Mouse (Mus musculus): Measurements from ENCODE around the gene Klhl28.

The Klhl28 gene

DNA sequence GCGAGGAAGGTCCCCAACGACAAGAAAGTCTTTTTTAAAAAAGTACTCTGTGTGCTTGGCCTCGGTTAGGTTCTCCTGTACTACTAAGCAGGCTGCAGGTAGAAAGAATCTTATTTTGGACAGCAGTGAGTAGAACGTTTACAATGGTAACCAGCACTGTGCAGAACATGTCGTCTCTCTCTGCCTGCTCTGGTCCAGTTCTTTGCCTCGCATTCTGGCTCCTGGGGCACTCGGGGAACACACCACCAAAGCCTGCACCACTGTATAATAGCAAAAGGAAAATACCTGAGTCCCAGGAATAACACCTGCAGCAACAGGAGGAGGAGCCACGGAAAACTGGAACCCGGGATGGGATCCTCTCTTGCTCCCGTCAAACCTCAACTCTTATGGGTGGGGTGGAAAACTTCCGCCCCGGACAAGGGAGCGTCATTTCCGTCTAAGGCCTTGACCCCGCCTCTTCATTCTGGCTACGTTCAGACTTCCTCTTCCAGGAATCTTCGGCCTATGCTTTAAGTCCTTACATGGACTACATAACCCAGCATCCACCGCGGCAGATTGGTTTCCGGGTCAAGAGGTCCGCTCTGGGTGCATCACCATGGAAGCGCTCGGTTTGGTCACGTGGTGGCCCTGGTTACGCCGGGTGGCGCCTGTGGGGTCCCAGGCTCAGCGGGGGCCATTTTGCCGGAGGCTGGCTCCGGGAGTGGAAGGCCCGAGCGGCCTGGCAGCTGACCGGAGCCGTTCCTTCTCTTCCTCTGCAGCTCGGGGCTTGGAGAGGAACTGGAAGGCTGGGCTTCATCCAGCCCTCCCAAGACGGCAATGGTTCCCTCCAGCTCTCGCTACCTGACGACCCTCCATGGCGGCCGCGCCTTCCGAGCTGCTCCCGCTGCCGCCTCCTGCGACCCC lies at the start of gene Klhl28, which contains the start of gene Togaram1:
Klhl28 (minus strand) TSS at position 411 of the 903 bp plus-strand sequence.
Togaram1 (plus strand) TSS at position 681 of the 903 bp plus-strand sequence.
- peak; percentile 98 for DNase-seq (ENCODE audit: low read depth, low spot score)

DNA sequence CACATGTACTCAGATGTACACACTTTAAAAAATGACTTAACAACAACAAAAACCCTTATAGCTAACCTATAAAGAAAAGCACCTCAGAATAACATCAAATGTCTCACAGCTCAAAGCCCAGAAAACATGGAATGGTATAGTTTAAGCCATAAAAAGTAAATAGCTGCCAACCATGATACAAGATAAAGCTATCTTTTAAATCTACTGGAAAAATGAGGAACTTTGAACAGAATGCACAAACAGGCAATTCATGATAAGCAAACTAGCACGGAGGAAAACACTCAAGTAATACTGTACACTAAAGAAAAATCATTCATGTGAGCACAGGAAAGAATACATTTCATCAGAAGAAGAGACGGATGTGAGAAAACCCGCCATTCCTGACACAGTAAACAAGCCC lies 42.4 kb upstream of the Klhl28 start:
- DNase-seq (ENCODE audit: low read depth, low spot score): no peak

DNA sequence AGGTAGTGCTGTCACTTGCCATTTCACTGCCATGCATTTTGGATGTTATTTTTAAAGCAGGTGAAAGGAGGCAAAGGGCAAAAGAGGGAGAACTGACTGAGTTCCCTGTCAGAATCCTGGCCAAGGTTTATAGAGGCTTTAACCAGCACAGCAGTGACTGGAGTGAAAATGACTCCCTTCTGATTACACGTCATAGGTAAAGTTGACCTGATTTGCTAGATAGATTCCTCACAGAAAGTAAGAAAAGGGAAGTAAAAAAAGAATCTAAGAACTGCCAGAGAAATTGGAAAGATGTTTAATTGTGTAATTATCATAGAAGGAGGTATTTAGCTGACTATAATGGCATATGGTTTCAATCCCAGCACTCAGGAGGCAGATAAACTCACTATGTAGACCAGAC lies 12.2 kb upstream of the Klhl28 start:
- no peak for DNase-seq (ENCODE audit: low read depth, low spot score)

DNA sequence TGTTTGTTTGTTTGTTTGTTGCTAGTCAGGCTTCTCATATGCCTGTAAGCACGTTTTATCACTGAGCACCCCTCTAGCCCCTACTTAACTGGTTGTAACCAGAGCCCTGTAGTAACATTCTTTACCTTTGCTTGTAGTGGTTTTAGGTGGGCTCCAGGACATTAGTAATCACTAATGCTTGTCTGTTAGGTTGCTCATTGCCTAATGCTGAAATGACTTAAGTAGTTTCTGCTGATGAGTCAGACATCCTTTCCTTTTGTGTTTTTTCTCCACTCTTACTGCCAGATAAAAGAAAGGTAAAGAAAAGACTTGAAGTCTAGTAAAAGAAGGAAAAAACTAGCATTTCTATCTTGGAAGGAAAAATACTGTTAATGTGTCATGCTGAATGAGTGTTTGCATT lies 10.9 kb upstream of the Klhl28 start:
- DNase-seq (ENCODE audit: low read depth, low spot score): no peak

DNA sequence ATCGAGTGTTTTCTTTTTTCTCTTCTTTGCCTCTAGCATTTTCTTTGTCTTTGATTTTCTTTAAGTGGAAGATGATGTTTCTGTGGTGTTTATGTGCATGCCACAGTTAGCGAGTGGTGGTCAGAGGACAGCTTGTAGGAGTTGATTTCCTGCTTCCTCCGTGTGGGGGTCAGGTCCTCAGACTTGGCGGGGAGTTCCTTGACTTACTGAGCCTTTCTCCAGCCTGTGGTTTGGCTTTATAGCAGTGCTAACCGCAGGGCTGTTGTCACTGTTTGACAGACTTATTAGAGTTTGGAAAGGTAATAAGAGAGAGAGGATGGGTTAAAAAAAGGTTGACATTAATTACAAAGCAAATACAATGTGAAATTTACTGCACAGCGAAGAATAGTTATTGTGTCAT lies 10.2 kb upstream of the Klhl28 start:
- no peak for DNase-seq (ENCODE audit: low read depth, low spot score)

DNA sequence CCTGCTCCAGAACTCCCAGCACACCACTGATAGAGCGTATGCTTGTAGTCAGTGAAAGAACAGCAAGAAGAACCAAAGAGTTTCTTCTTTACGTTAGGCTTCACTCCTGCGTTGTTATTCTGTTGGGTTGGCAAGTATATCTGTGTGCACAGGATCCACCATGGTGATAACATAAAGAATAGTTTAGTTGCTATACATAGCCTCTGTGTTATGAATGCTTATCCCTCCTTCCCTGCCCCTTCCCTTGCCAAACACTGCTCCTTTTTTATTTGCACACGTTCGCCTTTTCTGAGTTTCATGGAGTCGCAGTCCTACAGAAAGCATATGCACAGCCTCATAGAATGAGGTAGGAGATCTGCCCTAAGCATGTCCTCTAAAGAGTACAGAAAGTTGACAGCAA lies 6.7 kb upstream of the Klhl28 start:
- DNase-seq (ENCODE audit: low read depth, low spot score): no peak

DNA sequence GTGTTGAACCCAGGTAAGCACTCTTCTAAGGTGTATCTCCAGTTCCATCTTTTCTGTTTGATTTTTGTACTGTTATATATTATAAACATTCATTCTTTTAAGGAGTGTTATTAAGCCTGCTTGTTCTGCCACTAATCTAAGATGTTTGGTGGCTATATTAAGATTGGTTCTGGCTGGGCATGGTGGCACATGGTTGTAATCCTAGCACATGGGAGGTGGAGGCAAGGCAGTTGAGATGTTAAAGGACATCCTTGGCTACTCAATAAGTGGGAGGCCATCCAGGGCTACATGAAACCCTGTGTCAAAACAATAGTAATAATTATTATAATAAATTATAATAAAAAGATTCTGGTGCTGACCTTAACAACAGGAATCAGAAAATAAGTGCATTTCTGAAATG lies 6.1 kb upstream of the Klhl28 start:
- DNase-seq (ENCODE audit: low read depth, low spot score): no peak

DNA sequence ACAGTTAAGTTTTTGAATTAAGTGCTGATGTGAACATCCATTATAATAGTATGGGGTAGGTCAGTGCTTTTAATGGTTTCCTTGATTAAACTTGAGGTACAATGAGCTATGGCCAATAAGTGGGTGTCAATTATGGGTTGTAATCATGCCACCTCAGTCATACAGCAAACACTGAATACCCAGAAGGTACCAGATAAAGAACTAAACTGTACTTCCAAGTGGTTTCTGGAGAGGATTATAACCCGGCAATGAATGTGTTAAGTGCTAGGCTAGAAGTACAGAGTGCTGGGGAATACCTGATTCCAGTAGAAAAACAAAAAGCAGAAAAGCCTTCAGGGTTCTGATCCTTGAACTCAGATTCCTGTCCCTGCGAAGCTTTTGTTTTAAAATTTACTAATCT lies 2.7 kb upstream of the Klhl28 start:
- no peak for DNase-seq (ENCODE audit: low read depth, low spot score)

DNA sequence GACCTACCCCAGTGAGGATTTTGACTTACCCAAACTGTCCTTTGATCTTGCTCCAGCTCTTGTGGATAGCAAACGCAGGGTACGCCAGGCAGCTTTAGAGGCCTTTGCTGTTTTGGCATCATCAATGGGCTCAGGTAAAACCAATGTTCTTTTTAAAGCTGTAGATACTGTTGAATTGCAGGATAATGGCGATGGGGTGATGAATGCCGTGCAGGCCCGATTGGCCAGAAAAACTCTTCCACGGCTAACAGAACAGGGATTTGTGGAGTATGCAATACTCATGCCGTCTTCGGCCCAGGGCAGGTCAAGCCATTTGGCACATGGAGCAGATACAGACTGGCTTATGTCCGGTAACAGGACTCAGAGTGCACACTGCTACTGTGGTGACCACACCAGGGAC lies 2.1 kb upstream of the Klhl28 start:
- DNase-seq (ENCODE audit: low read depth, low spot score): no peak

DNA sequence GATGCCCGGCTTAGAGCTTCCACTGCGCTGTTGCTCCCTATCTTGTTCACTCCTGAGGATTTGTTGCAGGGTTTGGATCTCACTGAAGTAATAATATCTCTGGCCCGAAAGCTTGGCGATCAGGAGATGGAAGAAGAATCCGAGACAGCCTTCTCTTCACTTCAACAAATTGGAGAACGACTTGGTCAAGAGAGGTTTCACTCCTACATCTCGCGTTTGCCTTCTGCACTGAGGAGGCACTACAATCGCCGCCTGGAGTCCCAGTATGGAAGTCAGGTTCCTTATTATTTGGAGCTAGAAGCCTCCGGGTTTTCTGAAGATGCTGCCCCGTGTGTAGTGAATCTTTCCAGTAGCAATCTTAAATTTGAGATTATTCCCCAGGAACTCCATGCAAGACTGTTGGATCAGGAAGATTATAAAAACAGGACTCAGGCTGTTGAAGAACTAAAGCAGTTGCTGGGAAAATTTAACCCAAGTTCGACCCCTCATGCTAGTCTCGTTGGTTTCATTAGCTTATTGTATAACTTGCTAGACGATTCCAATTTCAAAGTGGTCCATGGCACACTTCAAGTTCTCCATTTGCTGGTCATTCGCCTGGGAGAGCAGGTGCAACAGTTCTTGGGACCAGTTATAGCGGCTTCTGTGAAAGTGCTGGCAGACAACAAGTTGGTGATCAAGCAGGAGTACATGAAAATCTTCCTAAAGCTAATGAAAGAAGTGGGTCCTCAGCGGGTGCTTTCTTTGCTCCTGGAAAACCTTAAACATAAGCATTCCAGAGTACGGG lies 1.5 kb upstream of the Klhl28 start:
- DNase-seq (ENCODE audit: low read depth, low spot score): no peak

DNA sequence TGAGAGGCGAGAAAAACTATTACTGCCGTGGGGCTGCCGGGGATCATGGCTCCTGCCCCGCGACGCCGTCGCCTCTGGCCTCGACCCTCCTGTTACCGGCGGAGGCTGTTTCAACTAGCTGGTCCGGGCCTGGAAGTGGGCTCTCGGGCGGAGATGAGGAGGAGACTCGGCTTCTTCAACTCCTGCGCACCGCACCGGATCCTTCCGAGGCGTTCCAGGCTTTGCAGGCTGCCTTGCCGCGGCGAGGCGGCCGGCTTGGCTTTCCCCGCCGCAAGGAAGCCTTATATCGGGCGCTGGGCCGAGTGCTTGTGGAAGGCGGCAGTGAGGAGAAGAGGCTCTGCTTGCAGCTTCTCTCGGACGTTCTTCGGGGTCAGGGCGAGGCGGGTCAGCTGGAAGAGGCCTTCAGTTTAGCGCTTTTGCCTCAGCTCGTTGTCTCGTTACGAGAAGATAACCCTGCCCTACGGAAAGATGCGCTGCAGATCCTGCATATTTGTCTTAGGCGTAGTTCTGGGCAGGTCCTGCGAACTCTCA lies 832 bp upstream of the Klhl28 start:
- DNase-seq (ENCODE audit: low read depth, low spot score): no peak

DNA sequence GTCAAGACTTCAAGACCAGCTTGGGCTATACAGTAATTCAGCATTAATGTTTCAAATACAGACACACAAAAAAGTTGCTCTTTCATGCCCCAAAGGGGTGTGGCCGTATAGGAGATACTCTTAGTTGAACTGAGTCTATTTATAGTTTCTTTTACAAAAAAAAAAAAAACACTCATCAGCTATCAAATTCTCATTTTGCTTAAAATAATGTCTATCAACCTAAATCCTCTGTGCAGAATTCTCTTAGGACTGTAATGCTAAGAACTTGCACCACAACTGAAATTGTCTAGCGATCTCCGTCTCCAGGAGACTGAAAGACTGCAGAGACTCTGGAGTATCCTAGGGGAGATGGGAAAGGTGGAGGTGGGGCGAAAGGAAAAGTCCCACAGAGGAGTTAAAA lies 774 bp downstream of the Klhl28 start:
- DNase-seq (ENCODE audit: low read depth, low spot score): no peak

DNA sequence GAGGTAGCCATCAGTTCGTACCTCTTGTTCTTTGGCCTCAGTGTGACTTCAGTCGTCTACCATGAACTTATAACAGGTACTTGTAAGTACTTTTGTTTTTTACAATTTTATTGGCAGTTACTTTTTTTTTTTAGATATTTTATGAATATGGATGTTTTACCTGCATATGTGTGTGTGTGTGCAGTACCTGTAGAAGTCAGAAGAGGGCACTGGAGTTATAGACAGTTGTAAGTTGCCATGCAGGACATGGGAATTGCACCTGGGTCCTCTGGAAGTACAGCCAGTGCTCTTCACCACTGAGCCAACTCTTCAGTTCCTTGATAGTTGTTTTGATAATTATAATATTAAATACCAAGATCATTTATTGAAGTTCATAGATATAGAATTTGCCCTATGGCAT lies 27.8 kb downstream of the Klhl28 start:
- DNase-seq (ENCODE audit: low read depth, low spot score): no peak

DNA sequence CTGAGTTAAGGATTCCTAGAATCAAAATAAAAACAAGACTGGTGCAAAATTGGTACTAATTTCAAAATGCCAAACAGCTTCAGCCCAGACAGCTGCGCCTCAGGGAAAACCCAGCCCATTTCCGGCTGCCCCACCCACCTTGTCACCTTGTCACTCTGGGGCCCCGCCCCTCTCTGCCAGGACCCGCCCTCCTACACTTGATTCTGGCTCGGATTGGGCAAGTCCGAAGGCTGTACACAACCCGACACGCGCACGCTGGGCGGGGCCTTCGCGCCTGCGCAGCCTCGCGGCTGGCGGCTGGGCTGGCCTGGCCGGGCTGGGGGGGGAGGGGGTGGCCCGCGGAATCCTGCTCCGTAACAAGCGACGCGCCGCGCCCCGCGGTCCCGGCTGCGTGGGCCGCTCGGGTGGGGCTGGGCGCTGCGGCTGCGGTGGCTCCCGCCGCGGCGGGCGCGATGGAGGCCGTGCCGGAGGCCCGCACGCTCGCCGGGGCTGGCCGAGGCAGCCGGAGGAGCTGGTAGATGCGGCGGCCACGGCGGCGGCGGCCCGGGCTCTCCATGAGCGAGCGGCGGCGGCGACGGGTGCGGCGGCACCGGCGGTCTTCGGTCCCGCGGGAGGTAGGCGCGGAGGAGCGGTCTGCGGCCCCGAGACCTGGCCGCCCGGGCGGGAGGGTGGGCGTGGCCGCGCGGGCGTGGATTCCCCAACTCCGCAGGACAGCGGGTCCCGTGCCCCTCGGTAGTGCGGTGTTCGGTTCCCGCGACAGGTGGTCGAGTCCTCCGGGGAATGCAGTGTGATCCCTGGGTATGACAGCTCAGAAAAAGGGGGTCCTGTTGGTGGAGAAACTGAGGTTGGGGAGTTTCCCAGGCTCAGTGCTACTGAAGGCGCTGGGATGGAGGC lies 47.5 kb downstream of the Klhl28 start, which contains the start of gene Gm527:
Gm527 (plus strand) TSS at position 329 of the 894 bp plus-strand sequence.
- peak; percentile 90 for DNase-seq (ENCODE audit: low read depth, low spot score)

DNA sequence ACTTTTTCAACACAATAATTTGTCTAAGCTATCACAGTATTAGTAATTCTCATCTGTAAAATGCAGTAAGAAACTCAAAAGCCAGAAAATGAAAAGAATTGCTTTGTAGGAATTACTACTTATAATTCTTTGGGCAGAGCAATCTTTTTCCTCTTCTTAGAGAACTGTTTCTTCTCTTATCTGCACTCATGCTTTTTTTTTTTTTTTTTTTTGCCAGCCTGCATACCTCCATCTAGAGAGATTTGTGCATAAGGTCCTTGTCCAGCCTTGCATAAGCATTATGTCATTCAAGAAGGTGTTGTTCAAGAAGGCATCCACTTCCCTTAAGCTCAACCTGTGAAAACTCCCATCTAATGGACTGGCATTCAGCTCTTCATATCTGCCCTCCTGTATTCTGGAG lies 48.6 kb downstream of the Klhl28 start:
- no peak for DNase-seq (ENCODE audit: low read depth, low spot score)

DNA sequence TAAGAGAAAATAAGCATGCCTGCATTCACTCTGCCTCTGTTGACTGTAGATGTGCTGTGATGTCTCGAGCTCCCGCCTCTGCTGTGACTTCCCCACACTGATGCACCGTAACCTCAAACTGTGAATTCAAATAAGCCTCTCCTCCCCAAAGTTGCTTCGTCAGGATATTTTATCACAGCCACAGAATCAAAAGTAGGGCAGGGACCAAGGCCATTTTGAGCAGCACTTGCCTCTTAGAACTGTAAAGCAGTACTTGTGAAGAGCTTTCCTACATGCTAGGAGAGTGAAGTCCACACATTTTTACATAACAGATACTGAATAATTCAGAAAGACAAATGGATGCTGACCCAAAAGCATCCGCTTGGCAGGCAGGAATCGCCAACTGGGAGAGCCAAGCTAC lies 52.3 kb downstream of the Klhl28 start:
- DNase-seq (ENCODE audit: low read depth, low spot score): no peak

DNA sequence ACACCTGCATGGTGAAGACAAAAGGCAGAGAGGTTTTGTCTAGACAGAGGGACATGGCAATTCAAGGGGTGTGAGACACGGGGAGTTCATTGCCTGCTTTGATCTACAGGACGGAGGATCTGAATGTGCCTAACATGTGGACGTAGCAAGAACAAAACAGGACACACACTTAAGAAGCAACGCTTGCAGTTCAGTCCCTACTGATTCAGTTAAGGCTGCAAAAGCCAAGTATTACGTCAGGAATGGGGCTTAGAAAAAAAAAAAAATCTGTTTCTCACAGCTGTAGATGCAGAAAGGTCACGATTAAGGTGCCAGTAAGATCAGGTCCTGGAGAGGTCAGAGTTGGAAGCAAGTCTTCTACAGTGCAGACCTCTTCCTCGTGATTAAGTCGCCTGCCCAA lies 62.1 kb downstream of the Klhl28 start:
- DNase-seq (ENCODE audit: low read depth, low spot score): no peak

DNA sequence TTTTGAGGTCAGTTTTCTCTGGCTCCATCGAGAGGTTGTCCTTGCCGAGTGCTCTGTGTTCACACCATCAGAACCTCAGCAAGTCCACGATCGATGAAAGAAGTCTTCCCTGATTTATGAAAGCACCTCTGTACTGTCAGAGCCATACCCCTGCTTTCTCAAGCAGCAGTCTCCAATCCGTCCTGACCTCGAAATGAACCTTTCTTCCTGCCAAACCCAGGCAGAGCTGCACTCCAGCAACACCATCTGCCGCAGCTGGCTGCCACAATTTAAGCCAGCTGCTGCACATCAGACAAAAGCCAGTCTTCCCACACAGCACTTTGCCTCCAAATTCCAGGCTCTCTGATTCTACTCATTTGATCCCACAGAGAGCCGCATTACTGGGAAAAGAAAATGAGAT lies 62.8 kb downstream of the Klhl28 start:
- peak; percentile 50 for DNase-seq (ENCODE audit: low read depth, low spot score)

DNA sequence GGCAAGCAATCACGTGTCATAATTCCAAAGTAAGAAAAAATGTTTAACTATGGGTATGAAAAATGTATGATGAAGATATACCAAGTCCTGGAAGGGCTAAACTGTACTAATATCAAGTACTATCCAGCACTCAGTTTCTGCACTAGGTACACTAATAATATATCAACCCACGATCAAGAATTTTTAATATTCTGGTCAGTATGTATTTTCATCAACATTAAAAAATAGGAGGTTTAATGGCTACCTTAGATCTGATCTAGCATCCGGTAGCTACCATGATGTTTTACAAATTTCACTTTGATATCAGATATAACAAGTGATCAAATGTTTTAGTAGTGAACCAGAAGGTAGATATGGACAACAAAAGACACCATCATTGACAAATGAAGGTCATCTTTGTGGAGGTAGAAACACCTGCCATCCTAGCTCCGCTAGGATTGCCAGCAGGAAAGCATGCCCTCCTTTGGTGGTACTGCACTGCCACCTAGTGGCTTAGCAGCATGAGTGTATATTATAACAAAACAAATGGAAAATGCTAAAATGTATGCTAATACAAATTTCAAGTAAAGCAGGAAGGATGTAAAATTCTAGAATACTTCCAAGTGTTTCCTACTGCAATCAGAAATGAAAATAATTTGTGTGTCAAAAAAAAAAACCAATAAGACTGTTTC lies 68.1 kb downstream of the Klhl28 start:
- DNase-seq (ENCODE audit: low read depth, low spot score): peak; percentile 24

Measured in embryo, embryonic 11.5 days (tissue).